Mouse (Mus musculus) spleen, postnatal 4 days (tissue): ENCODE data around the gene Ncor1.

ENCODE experiments used
- DNase-seq, 2 experiments: peaks; one replicate each; pipeline ENCODE4 v3.0.0; 2022; ENCODE audit warnings: low spot score in 2 of 2

The Ncor1 gene

GRCm38 (mm10) chr11:62268381-62268780 lies 190.0 kb downstream of the Ncor1 start:
- DNase-seq, result no peak

- DNase-seq, result no peak
Observed at GRCm38 (mm10) chr11:62266466-62267214, 191.7 kb downstream of the Ncor1 start.
